In genomic region chr6:73175156-73175555, GRCm38 (mm10) we compare ENCODE assay signal across 26 mouse cellular contexts. TPM values are rescaled to one million over a fixed set of nuclear protein-coding genes. Genes with fewer than 3 reads are reported as not detected.
DNase-seq lines count a peak whose midpoint lies in the region; ATAC-seq and TF ChIP-seq lines count a peak whose summit lies in the region.
"Had no signal": no experiment of that assay in that cellular context is flagged by ENCODE, and none has a peak within 500 bp of the region (broad histone marks: within the 10 kb centered on the region; RNA-seq: fewer than 3 reads in every experiment).

No protein-coding gene starts in this region.

- 81% methylated on average over 3 of the region's 3 CpGs for WGBS in midbrain, embryonic 11.5 days
- 91% methylated on average over 3 of the region's 3 CpGs for WGBS in midbrain, embryonic 13.5 days

- no peaks in the 10 kb centered on the region for H3K9me3 ChIP-seq in midbrain, embryonic 11.5 days (ENCODE audit: control insufficient read depth, low read length)
- no peaks in the 10 kb centered on the region for H3K9me3 ChIP-seq in midbrain, embryonic 13.5 days
- H3K9me3 ChIP-seq: embryonic facial prominence, embryonic 10.5 days; embryonic facial prominence, embryonic 12.5 days; forebrain, embryonic 10.5 days; forebrain, embryonic 12.5 days; G1E had no signal

- no peak for ATAC-seq in midbrain, embryonic 11.5 days (ENCODE audit: low FRiP score)
- ATAC-seq in midbrain, embryonic 13.5 days = no peak
- ATAC-seq: CD4-positive, CD25-positive, alpha-beta regulatory T cell, adult 4 months; forebrain, embryonic 14.5 days; forebrain, embryonic 16.5 days had no signal

- no peak overlapping the region for H3ac ChIP-seq in myocyte (ENCODE audit: control insufficient read depth, insufficient read length)

- no peak overlapping the region for H3K27ac ChIP-seq in midbrain, embryonic 11.5 days (ENCODE audit: low read depth, low read length)
- H3K27ac ChIP-seq in midbrain, embryonic 13.5 days = no peak overlapping the region
- H3K27ac ChIP-seq: embryonic facial prominence, embryonic 10.5 days; embryonic facial prominence, embryonic 12.5 days; forebrain, embryonic 10.5 days; forebrain, embryonic 12.5 days had no signal

- H3K4me3 ChIP-seq in midbrain, embryonic 11.5 days (ENCODE audit: low read depth, low read length) = no peak overlapping the region
- H3K4me3 ChIP-seq in midbrain, embryonic 13.5 days (replicated peaks) = no peak overlapping the region
- H3K4me3 ChIP-seq in myocyte = no peak overlapping the region
- H3K4me3 ChIP-seq: embryonic facial prominence, embryonic 10.5 days; embryonic facial prominence, embryonic 12.5 days; erythroblast, embryonic 14.5 days; forebrain, embryonic 10.5 days; forebrain, embryonic 12.5 days had no signal

- no peaks in the 10 kb centered on the region for H3K4me1 ChIP-seq in midbrain, embryonic 11.5 days (ENCODE audit: control insufficient read depth, insufficient read depth, low read length)
- no peaks in the 10 kb centered on the region for H3K4me1 ChIP-seq in midbrain, embryonic 13.5 days (replicated peaks)
- H3K4me1 ChIP-seq: embryonic facial prominence, embryonic 10.5 days; embryonic facial prominence, embryonic 12.5 days; forebrain, embryonic 10.5 days; forebrain, embryonic 12.5 days had no signal

- DNase-seq in heart, adult 11 months = peak; percentile 62
- no peak for DNase-seq in heart, adult 8-10 months (ENCODE audit: low spot score)
- DNase-seq in midbrain, embryonic 11.5 days (ENCODE audit: low spot score, missing footprints) = peak; percentile 59
- DNase-seq in NIH3T3 (ENCODE audit: low read depth) = peak; percentile 80
- no peak for DNase-seq in right cerebral cortex, postnatal 4 days
- DNase-seq in layer of hippocampus, adult 9-10 months (ENCODE audit: low spot score) = no peak
- DNase-seq: adrenal gland, adult 2 months; adrenal gland, postnatal 10 days; adrenal gland, postnatal 25 days; cerebellum, adult 11 months; cerebellum, adult 18-20 months; cerebellum, adult 8-10 months; cerebellum, adult 9-11 months; cerebellum, postnatal 14 days had no signal

- no peaks in the 10 kb centered on the region for H3K27me3 ChIP-seq in midbrain, embryonic 11.5 days (ENCODE audit: control insufficient read depth, insufficient read depth, low read length)
- H3K27me3 ChIP-seq in midbrain, embryonic 13.5 days = no peaks in the 10 kb centered on the region
- H3K27me3 ChIP-seq in myocyte (ENCODE audit: control insufficient read depth, insufficient read depth, insufficient read length) = no peaks in the 10 kb centered on the region
- H3K27me3 ChIP-seq: CH12.LX; embryonic facial prominence, embryonic 12.5 days; forebrain, embryonic 12.5 days had no signal

- H3K79me2 ChIP-seq in myocyte (ENCODE audit: control insufficient read depth, insufficient read depth) = no peaks in the 10 kb centered on the region

- no peak overlapping the region for H3K9ac ChIP-seq in midbrain, embryonic 11.5 days (ENCODE audit: low read length)
- H3K9ac ChIP-seq in midbrain, embryonic 13.5 days (replicated peaks) = no peak overlapping the region
- H3K9ac ChIP-seq: embryonic facial prominence, embryonic 12.5 days; forebrain, embryonic 12.5 days had no signal

- H3K36me3 ChIP-seq in midbrain, embryonic 11.5 days (ENCODE audit: control insufficient read depth, insufficient read depth, low read length) = no peaks in the 10 kb centered on the region
- H3K36me3 ChIP-seq in midbrain, embryonic 13.5 days = no peaks in the 10 kb centered on the region
- no peaks in the 10 kb centered on the region for H3K36me3 ChIP-seq in myocyte (ENCODE audit: control insufficient read depth, insufficient read depth)
- H3K36me3 ChIP-seq: embryonic facial prominence, embryonic 10.5 days; embryonic facial prominence, embryonic 12.5 days; forebrain, embryonic 10.5 days; forebrain, embryonic 12.5 days; G1E had no signal

- no peak overlapping the region for H3K4me2 ChIP-seq in midbrain, embryonic 11.5 days
- H3K4me2 ChIP-seq in midbrain, embryonic 13.5 days (replicated peaks) = no peak overlapping the region
- H3K4me2 ChIP-seq in myocyte (ENCODE audit: low read depth) = peak overlapping the region; percentile 55
- H3K4me2 ChIP-seq: embryonic facial prominence, embryonic 12.5 days; forebrain, embryonic 12.5 days had no signal

- TF ChIP-seq POLR2A in myocyte (IDR thresholded peaks at IDR 0.05; ENCODE audit: insufficient read length, low read depth) = no peak

TF ChIP-seq in myocyte, 11 proteins besides CTCF, POLR2A, EP300 and RAD21:
- no peak for TF ChIP-seq REST (IDR thresholded peaks at IDR 0.05; ENCODE audit: insufficient read depth, insufficient read length)
- no peak for TF ChIP-seq MYOG (IDR thresholded peaks at IDR 0.05; ENCODE audit: control insufficient read depth in 1 of 3, insufficient read depth in 1 of 3, insufficient read length in 2 of 3, low read depth in 2 of 3)
- no peak for TF ChIP-seq CEBPB (IDR thresholded peaks at IDR 0.05; ENCODE audit: insufficient read depth, poor library complexity, severe bottlenecking)
- TF ChIP-seq USF1 (IDR thresholded peaks at IDR 0.05; ENCODE audit: low read depth) = no peak
- no peak for TF ChIP-seq MAX (IDR thresholded peaks at IDR 0.05; ENCODE audit: low read depth)
- no peak for TF ChIP-seq POLR2AphosphoS2 (IDR thresholded peaks at IDR 0.05; ENCODE audit: insufficient read length, low read depth)
- TF ChIP-seq TCF3 (IDR thresholded peaks at IDR 0.05; ENCODE audit: insufficient read length, low read depth) = no peak
- no peak for TF ChIP-seq MYOD1 (IDR thresholded peaks at IDR 0.05; ENCODE audit: control insufficient read depth in 1 of 3, insufficient read length in 2 of 3, low read depth in 2 of 3)
- TF ChIP-seq SRF (IDR thresholded peaks at IDR 0.05; ENCODE audit: control insufficient read depth, insufficient read length, low read depth) = no peak
- no peak for TF ChIP-seq TCF12 (IDR thresholded peaks at IDR 0.05; ENCODE audit: insufficient read depth, poor library complexity, severe bottlenecking)
- TF ChIP-seq E2F4 (IDR thresholded peaks at IDR 0.05; ENCODE audit: insufficient read depth) = no peak

RNA-seq across cellular contexts. Expression of gene Dnah6, which starts 46.3 kb away (rescaled TPM):
- under 1 TPM; 0.03 to 0.14 (median 0.08) TPM for total RNA-seq in heart, adult 8-10 months (2022)
- polyA plus RNA-seq in midbrain, embryonic 11.5 days (2014; fragmentation: Nextera tagmentation; extraction: Ambion mirVana) = 0.04 and 0.05 TPM in 2 replicates
- polyA plus RNA-seq in midbrain, embryonic 13.5 days (2015; fragmentation: Nextera tagmentation; extraction: Ambion mirVana) = 0.08 and 0.17 TPM in 2 replicates
- polyA plus RNA-seq in myocyte (2012; fragmentation: generic; extraction: Trizol) = 0.01 TPM
- polyA plus RNA-seq: CD4-positive, CD25-positive, alpha-beta regulatory T cell, adult 4 months had no signal

Comparison
In these comparisons a context has a peak if more than half of its experiments do, and no peak if none do; other contexts are left out.
1. DNase-seq: peak in heart, adult 11 months (single experiment), midbrain, embryonic 11.5 days (single experiment) and NIH3T3 (single experiment); none in heart, adult 8-10 months (single experiment), right cerebral cortex, postnatal 4 days (single experiment) and layer of hippocampus, adult 9-10 months (single experiment).